Mouse (Mus musculus) stomach, embryonic 16.5 days (tissue): ENCODE data around the gene Efcab14. TPM values are rescaled to one million over a fixed set of nuclear protein-coding genes. Genes with fewer than 3 reads are reported as not detected.

ENCODE experiments used
- ATAC-seq: fragments of 200-750 bp; cut with Nextera tagmentation; 2 replicates; pipeline ENCODE4 v1.8.0; 2017; ENCODE audit warnings: moderate number of reproducible peaks, moderate TSS enrichment; ENCODE audit not compliant: insufficient read depth, low FRiP score
- H3K27ac ChIP-seq: fragments of 300-500 bp; sonication (generic); 2 replicates; pipeline ENCODE4 v1.5.1; 2014; ENCODE audit warnings: low read length
- H3K27me3 ChIP-seq: fragments of 300-500 bp; sonication (generic); 2 replicates; pipeline ENCODE4 v1.6.1; 2014; ENCODE audit warnings: low read length, control low read depth, mixed read lengths; ENCODE audit not compliant: control insufficient read depth, insufficient read depth
- H3K36me3 ChIP-seq: fragments of 300-500 bp; sonication (generic); 2 replicates; pipeline ENCODE4 v1.6.1; 2014; ENCODE audit warnings: low read length; ENCODE audit not compliant: control insufficient read depth, insufficient read depth
- H3K4me1 ChIP-seq: fragments of 300-500 bp; sonication (generic); 2 replicates; pipeline ENCODE4 v1.6.1; 2014; ENCODE audit warnings: low read length, control low read depth, mixed read lengths; ENCODE audit not compliant: control insufficient read depth, insufficient read depth
- H3K4me2 ChIP-seq: fragments of 300-500 bp; sonication (generic); 2 replicates; pipeline ENCODE4 v1.6.1; 2014; ENCODE audit warnings: low read depth, low read length, mixed read lengths
- H3K4me3 ChIP-seq: fragments of 300-500 bp; sonication (generic); replicated peaks from 2 replicates; pipeline ENCODE4 v1.5.1; 2014; ENCODE audit warnings: mild to moderate bottlenecking, low read length
- H3K9ac ChIP-seq: fragments of 300-500 bp; sonication (generic); 2 replicates; pipeline ENCODE4 v1.6.1; 2014; ENCODE audit warnings: low read length
- H3K9me3 ChIP-seq: fragments of 300-500 bp; sonication (generic); replicated peaks from 2 replicates; pipeline ENCODE4 v1.6.1; 2016; ENCODE audit warnings: low read length, control low read depth; ENCODE audit not compliant: control insufficient read depth
- WGBS: fragments of 180-500 bp; shearing (Covaris S2); extraction: QIAGEN DNeasy Blood & Tissue Kit; methylation state at CpG from one replicate; pipeline ENCODE4 v1.1.7; 2014; 5-methylcytosine and 5-hydroxymethylcytosine counted together
- polyA plus RNA-seq: library from polyadenylated mRNA; unstranded; fragments of >200 nt; fragmentation: Nextera tagmentation; extraction: Ambion mirVana; gene quantifications from 2 replicates; pipeline ENCODE4 v1.2.1, GENCODE M21; 2015

The Efcab14 gene
- polyA plus RNA-seq, 1 experiment from 2014 or later, result 31.3 TPM

DNA sequence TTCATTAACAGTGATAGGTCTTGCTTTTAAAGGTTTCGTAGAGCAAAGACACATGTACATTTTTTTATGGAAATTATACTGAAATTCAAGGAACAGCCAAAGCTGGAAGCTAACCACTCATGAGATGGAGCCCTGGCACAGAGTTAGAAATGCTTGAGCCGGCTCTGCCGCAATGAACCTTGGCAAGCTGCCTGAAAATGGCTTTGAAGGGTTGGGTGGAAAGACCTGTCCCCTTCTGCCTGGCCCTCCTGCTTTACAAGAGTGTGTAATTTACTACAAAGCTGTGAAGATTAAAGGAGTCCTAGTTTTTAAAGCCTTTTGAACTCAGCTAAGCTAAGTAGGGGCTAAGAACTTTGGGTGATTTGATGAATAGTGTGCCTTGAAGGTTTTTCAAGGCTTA is 23.7 kb downstream of the Efcab14 start:
- Histone ChIP-seq H3K4me2 (no peak overlapping the region), H3K36me3 (peaks cover 7% of the 10 kb centered on the region; the same call in 1 of the 2 replicates), H3K9ac (no peak overlapping the region), H3K4me1 (no peaks in the 10 kb centered on the region), H3K9me3 (no peaks in the 10 kb centered on the region), H3K4me3 (no peak overlapping the region), H3K27ac (no peak overlapping the region), H3K27me3 (no peaks in the 10 kb centered on the region)
- no peak; the same call in 1 of the 2 replicates for ATAC-seq
- 58% methylated on average over 3 of the region's 3 CpGs for WGBS

DNA sequence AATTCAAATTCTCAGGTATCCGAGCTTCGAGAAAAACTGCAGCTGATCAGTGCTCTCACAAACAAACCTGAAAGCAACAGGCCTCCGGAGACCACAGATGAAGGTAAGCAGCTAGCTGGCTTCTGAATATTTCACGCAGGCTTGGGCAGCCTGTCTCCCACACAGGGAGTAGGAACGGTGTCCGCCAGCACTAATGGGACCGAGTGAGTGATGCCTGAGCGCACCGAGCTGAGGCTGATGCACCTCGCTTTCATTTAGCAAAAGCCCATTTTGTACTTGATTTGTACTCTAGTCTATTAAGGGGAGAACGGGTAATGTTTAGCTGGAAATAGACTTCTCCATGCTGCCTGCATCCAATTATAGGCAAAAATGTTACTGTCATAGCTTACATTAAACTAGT is 27.0 kb downstream of the Efcab14 start:
- no peaks in the 10 kb centered on the region for H3K9me3 ChIP-seq
- H3K36me3 ChIP-seq, result peaks cover 8% of the 10 kb centered on the region; the same call in 1 of the 2 replicates
- H3K4me1 ChIP-seq, result no peaks in the 10 kb centered on the region
- H3K9ac ChIP-seq, result no peak overlapping the region
- H3K4me2 ChIP-seq, result no peak overlapping the region
- no peak overlapping the region for H3K4me3 ChIP-seq
- no peaks in the 10 kb centered on the region for H3K27me3 ChIP-seq
- ATAC-seq, result no peak
- 90% methylated on average over 11 of the region's 11 CpGs for WGBS
- H3K27ac ChIP-seq, result no peak overlapping the region

DNA sequence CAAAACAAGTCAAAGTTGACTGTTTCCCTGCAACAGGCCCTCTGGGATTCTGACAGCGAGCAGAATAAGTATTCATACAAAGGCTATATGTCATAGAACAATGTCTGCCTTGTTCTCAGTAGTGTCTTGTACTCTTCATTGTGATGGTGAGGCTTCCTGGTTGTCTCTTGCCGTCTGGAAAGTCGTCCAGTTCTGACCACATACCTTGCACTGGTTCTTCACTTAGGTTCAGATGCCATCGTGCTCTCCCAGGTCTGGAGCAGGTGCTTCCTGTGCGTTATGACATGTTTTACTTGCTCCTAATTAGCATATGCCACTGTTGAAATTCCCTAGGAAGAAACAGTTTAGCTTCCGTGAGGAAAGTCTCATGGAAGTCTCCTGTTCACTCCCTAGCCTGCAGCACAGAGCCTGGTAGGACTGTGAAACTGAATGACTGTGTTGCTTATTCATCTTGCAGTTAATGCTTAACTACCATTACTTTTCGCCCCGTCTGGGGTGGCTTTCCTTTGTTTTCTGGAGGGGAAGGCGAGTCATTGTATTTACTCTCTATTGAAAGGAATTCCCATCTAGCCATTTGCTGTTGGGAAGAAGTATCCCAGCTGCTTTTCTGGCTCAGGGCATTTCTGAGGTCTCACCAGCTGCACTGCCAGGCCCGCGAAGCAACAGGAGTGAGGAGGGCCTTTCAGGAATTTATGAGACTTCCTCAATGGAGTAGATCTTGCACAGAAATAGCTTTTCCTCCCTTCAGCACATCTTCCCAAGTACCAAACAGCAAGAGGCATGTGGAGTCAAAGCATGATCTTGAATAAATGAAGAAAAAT is 30.3 kb downstream of the Efcab14 start:
- peak; percentile 84 for ATAC-seq
- Histone ChIP-seq H3K27ac (peak overlapping the region; percentile 87), H3K4me1 (no peaks in the 10 kb centered on the region), H3K4me2 (peak overlapping the region; percentile 34), H3K4me3 (no peak overlapping the region), H3K9me3 (no peaks in the 10 kb centered on the region), H3K36me3 (peaks cover 6% of the 10 kb centered on the region; the same call in 1 of the 2 replicates), H3K27me3 (no peaks in the 10 kb centered on the region), H3K9ac (no peak overlapping the region; the same call in 1 of the 2 replicates)
- WGBS, result 49% methylated on average over 11 of the region's 11 CpGs

DNA sequence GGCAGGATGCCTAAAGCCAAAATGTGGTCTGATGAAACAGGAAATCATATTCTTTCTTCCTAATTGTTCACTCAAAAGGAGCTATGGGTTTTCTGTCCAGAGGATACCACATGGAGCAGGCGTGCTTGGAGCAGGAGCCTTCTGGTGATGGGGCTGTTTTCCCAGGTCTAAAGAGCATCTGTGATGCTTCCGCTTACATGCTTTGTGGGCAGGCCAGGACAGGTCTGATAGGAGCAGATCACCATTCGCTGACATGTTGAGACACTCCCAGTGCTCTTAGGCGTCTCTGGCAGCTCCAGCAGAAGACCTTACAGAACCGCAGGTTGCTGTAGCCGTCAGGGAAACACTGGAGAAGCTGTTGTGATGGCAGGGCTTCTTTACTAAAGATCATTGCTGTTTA is 37.5 kb downstream of the Efcab14 start:
- H3K4me2 ChIP-seq, result no peak overlapping the region
- WGBS, result 76% methylated on average over 6 of the region's 6 CpGs
- no peak; the same call in 1 of the 2 replicates for ATAC-seq
- no peak overlapping the region for H3K27ac ChIP-seq
- H3K27me3 ChIP-seq, result no peaks in the 10 kb centered on the region
- H3K9ac ChIP-seq, result no peak overlapping the region
- H3K4me3 ChIP-seq, result no peak overlapping the region
- no peaks in the 10 kb centered on the region for H3K4me1 ChIP-seq
- H3K9me3 ChIP-seq, result no peaks in the 10 kb centered on the region
- H3K36me3 ChIP-seq, result no peaks in the 10 kb centered on the region

DNA sequence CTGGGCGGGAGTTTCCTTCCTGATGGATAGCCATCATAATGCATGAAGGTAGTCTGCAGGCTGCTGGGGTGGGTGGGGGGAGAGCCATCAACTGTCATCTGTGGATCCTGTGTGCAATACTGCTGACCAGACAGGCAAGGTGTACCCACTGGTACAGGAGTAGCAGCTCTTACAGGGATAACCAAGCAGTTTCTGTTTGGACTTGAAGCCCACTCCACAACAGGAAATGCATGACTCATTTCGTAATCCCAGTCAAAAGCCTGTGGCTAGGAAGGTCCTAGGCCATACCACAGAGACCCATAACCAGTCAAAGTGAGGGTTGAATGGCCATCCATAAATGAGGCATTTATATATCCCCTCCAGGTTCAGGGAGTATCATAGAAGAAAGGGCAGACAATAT is 40.1 kb downstream of the Efcab14 start:
- Histone ChIP-seq H3K4me1 (no peaks in the 10 kb centered on the region), H3K9ac (no peak overlapping the region), H3K4me3 (no peak overlapping the region), H3K4me2 (no peak overlapping the region), H3K36me3 (no peaks in the 10 kb centered on the region), H3K9me3 (no peaks in the 10 kb centered on the region), H3K27ac (no peak overlapping the region), H3K27me3 (no peaks in the 10 kb centered on the region)
- WGBS, result 97% methylated on average over 2 of the region's 2 CpGs
- ATAC-seq, result no peak

DNA sequence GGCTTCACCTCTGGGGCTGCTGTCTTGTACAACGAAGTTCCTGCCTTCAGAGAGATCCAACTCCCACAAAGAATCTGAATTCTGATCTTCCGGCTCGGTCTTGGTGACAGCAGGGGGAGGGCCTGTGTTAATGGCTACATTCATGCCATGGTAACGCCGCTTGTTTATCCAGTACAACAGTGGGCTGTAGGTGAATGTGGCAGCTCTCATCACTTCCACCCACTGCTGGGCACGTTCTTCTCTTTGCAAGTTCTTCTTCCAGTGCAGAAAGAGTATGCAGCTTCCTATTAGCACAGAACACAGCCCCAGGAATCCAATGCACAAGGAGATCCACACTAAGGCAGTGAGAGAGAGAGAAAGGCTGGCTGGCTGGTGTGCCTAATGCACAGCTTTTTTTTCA is 42.7 kb downstream of the Efcab14 start:
- no peak for ATAC-seq
- Histone ChIP-seq H3K27me3 (no peaks in the 10 kb centered on the region), H3K4me1 (peaks cover under 1% of the 10 kb centered on the region; the same call in 1 of the 2 replicates), H3K36me3 (no peaks in the 10 kb centered on the region), H3K4me2 (no peak overlapping the region), H3K9me3 (no peaks in the 10 kb centered on the region), H3K9ac (no peak overlapping the region), H3K27ac (no peak overlapping the region), H3K4me3 (no peak overlapping the region)
- WGBS, result 37% methylated on average over 6 of the region's 6 CpGs

DNA sequence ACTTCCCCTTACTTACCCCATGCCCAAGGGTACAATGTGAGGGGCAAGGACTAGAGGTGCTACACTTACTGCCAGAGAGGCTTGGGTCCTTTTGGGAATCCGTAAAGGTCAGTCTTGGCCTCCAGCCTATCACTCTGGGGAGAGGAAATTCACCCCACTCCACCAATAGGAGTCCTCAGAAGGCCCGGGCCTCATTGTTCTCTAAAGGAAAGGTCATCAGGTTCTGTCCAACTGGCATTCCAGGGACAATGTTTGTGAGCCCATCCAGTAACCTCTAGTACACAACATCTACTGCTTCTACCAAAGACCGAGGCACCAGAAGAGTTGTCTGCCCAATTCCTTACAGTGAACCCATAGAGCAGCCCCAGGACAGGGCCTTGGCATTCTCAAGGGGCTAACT is 43.4 kb downstream of the Efcab14 start, which contains the start of gene Tex38:
Tex38 (minus strand) TSS at position 101 of the 400 bp plus-strand sequence.
- Histone ChIP-seq H3K4me2 (no peak within 1 kb of the TSS), H3K4me1 (peaks cover 7% of the 10 kb centered on the region), H3K4me3 (no peak within 1 kb of the TSS), H3K9me3 (no peaks in the 10 kb centered on the region), H3K36me3 (no peaks in the 10 kb centered on the region), H3K27ac (no peak within 1 kb of the TSS), H3K9ac (no peak within 1 kb of the TSS), H3K27me3 (no peaks in the 10 kb centered on the region)
- 78% methylated on average over 3 of the region's 3 CpGs for WGBS
- no peak for ATAC-seq

DNA sequence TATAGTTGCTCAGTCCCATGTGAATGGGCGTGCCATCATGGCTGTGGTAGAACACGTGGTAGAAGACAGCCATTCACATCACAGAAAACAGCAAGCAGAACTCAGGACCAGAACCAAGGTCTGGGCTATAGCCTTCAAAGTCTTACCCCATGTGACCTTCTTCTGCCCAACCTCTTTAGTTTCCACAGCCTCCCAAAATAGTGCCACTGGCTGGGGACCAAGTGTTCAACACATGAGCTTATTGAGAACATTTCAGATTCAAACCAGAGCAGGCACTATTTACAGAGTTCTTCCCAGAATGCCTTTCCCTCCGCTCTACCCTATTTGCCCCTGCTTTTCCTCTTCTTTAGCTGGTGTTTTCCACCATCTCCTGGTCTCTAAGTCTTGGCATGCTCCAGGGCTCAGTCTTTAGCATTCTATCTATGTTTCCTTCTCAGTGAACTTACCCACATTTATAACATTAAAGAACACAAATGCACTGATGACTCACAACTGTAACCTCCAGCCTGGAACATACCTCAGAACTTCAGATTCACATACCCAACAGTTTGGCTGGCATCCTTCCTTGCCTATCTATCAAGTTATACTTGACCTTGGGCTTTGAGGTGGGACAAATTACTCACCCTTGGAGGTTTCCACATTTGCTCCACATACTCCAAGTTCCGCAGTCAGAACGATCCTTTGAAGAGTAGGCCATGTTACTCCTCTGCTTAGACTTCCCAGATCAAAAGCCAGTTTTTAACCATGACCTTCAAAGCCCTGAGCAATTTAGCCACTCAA is 44.7 kb downstream of the Efcab14 start:
- Histone ChIP-seq H3K9ac (no peak overlapping the region), H3K27me3 (no peaks in the 10 kb centered on the region), H3K4me3 (no peak overlapping the region), H3K27ac (no peak overlapping the region), H3K4me1 (peaks cover 7% of the 10 kb centered on the region), H3K4me2 (no peak overlapping the region), H3K9me3 (no peaks in the 10 kb centered on the region), H3K36me3 (no peaks in the 10 kb centered on the region)
- ATAC-seq, result no peak
- WGBS, result 80% methylated on average over 5 of the region's 5 CpGs
